Mouse (Mus musculus) kidney, embryonic 14.5 days (tissue): ENCODE results near the gene Flt3. TPM values are rescaled to one million over a fixed set of nuclear protein-coding genes. Genes with fewer than 3 reads are reported as not detected.

ENCODE experiments used
- ATAC-seq: fragments of 200-750 bp; cut with Nextera tagmentation; 2 replicates; pipeline ENCODE4 v1.8.0; 2017; ENCODE audit warnings: moderate number of reproducible peaks, mild to moderate bottlenecking, moderate TSS enrichment, moderate library complexity; ENCODE audit not compliant: low FRiP score, low TSS enrichment
- H3K27ac ChIP-seq: fragments of 300-500 bp; sonication (generic); 2 replicates; pipeline ENCODE4 v1.5.1; 2014; ENCODE audit warnings: low read depth, mild to moderate bottlenecking, low read length, moderate library complexity, mixed read lengths
- H3K27me3 ChIP-seq: fragments of 300-500 bp; sonication (generic); 2 replicates; pipeline ENCODE4 v1.6.1; 2014; ENCODE audit warnings: mild to moderate bottlenecking, low read length; ENCODE audit not compliant: control insufficient read depth, insufficient read depth
- H3K36me3 ChIP-seq: fragments of 300-500 bp; sonication (generic); 2 replicates; pipeline ENCODE4 v1.6.1; 2014; ENCODE audit warnings: low read length, mixed read lengths; ENCODE audit not compliant: control insufficient read depth, insufficient read depth
- H3K4me1 ChIP-seq: fragments of 300-500 bp; sonication (generic); 2 replicates; pipeline ENCODE4 v1.6.1; 2014; ENCODE audit warnings: low read length, mixed read lengths; ENCODE audit not compliant: control insufficient read depth, insufficient read depth
- H3K4me2 ChIP-seq: fragments of 300-500 bp; sonication (generic); replicated peaks from 2 replicates; pipeline ENCODE4 v1.6.1; 2014; ENCODE audit warnings: low read depth, mild to moderate bottlenecking, low read length
- H3K4me3 ChIP-seq: fragments of 300-500 bp; sonication (generic); 2 replicates; pipeline ENCODE4 v1.5.1; 2014; ENCODE audit warnings: mild to moderate bottlenecking, low read length
- H3K9ac ChIP-seq: fragments of 300-500 bp; sonication (generic); 2 replicates; pipeline ENCODE4 v1.6.1; 2014; ENCODE audit warnings: low read depth, mild to moderate bottlenecking, low read length, moderate library complexity
- H3K9me3 ChIP-seq: fragments of 300-500 bp; sonication (generic); 2 replicates; pipeline ENCODE4 v1.6.1; 2016; ENCODE audit warnings: low read length; ENCODE audit not compliant: control insufficient read depth
- whole genome bisulfite sequencing: fragments of 180-500 bp; shearing (Covaris S2); extraction: QIAGEN DNeasy Blood & Tissue Kit; methylation state at CpG from one replicate; pipeline ENCODE4 v1.1.7; 2014; 5-methylcytosine and 5-hydroxymethylcytosine counted together
- polyA plus RNA-seq: library from polyadenylated mRNA; unstranded; fragments of >200 nt; fragmentation: Nextera tagmentation; extraction: Ambion mirVana; gene quantifications from 2 replicates; pipeline ENCODE4 v1.2.1, GENCODE M21; 2014

The Flt3 gene
- polyA plus RNA-seq, 1 experiment from 2014 or later: not detected

DNA sequence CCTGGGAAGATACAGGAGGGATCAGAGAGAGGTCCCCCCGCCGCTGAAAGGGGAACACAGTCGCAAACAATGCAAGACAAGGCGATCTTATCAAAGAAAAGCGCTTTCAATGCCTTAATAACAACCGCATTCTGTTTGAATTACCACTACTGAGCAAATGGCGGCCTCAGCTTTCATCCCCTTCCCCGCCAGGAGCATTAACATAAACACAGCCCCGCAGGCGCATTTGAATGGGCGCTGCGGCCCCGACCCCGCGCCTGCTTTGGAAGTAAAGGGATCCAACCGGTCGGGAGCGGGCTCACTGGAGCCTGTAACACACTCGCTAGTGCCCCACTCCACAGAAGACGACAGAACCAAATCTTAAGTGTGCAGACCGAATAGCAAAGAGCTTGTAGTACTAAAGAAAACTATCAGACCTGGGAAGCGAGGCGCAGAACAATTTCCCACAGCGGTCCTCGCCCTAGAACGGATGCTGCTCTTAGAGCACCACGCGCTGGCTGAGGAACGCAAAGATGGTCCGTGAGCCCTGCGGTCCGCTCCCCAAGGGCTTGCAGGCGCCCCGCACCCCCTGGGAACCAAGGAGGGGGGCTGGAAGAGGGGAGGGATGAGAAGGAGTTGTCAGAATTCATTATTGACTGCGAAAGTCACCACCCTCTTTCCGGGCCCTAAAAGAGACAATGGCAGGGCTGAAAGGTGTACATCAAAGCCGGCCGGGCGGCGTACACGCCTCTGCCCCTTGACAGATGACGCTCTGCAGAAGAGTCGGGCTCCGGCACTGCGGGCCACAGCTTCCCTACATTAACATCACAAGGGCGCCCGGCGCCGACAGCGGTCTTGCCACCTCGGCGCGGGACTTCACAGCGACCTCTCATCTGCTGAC lies 95.8 kb downstream of the Flt3 start:
- H3K4me1 ChIP-seq: peaks cover 1% of the 10 kb centered on the region; the same call in 1 of the 2 replicates
- H3K27ac ChIP-seq: no peak overlapping the region
- WGBS: under 1% methylated on average over 54 of the region's 54 CpGs
- H3K4me2 ChIP-seq: no peak overlapping the region
- H3K27me3 ChIP-seq: peaks cover 100% of the 10 kb centered on the region
- H3K36me3 ChIP-seq: no peaks in the 10 kb centered on the region
- H3K9ac ChIP-seq: no peak overlapping the region
- ATAC-seq: no peak
- no peaks in the 10 kb centered on the region for H3K9me3 ChIP-seq
- peak overlapping the region; percentile 13; the same call in 1 of the 2 replicates for H3K4me3 ChIP-seq

DNA sequence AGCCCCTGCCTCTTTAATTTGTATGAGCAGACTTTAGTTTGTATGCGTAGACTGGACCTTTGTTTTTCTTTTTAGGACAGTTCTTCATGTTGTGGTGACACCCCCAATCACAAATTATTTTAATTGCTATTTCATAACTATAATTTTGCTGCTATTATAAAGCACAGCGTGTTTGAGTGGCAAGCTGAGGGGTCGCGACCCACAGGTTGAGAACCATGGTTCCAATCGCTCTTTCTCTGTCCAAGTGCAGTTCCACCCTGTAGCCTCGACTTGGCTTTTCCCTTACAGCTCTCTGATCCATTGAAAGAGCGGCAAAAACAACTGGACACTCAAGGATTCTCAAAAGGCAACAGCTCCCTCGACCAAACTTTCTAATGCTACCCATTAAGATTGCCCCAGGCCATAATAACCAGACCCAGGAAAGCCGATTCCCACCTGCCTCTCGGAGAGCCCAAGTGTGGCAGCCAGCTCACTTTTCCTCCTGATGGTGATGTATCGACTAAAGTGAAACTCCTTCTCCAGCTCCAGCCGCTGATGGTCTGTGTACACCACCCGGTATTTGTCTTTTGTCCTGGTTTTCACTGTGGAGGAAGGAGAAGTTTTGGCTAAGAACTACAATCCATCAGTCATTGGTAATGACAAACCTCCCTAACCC lies 97.4 kb downstream of the Flt3 start:
- no peak for ATAC-seq
- Histone ChIP-seq H3K27ac (no peak overlapping the region), H3K9ac (no peak overlapping the region), H3K9me3 (no peaks in the 10 kb centered on the region), H3K4me3 (no peak overlapping the region), H3K27me3 (peaks cover 100% of the 10 kb centered on the region), H3K36me3 (no peaks in the 10 kb centered on the region), H3K4me1 (peaks cover 3% of the 10 kb centered on the region; the same call in 1 of the 2 replicates), H3K4me2 (no peak overlapping the region)
- 7% methylated on average over 13 of the region's 13 CpGs for WGBS

DNA sequence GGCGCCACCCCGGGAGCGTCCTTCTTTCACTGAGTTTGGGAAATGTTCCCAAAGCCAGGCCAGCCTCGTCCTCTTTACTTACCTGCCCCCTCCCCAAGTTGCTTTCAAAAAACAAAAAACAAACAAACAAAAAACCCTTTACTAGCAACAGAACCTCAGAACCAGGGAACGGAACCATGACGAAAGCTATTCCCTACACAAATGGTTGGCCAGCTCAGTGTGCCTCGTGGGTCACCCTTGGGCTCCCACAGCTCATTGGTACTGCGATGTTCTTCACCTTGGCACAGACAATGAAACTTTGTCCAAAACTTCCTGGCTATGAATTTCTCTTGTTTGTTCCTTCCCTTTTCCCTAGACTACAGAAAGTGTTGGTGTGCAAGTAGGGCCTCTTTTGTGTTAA lies 98.1 kb downstream of the Flt3 start:
- Histone ChIP-seq H3K4me3 (no peak overlapping the region), H3K36me3 (no peaks in the 10 kb centered on the region), H3K9ac (no peak overlapping the region), H3K27ac (no peak overlapping the region), H3K4me1 (peaks cover 3% of the 10 kb centered on the region; the same call in 1 of the 2 replicates), H3K4me2 (no peak overlapping the region), H3K9me3 (no peaks in the 10 kb centered on the region), H3K27me3 (peaks cover 99% of the 10 kb centered on the region)
- no peak for ATAC-seq
- 19% methylated on average over 8 of the region's 8 CpGs for WGBS

DNA sequence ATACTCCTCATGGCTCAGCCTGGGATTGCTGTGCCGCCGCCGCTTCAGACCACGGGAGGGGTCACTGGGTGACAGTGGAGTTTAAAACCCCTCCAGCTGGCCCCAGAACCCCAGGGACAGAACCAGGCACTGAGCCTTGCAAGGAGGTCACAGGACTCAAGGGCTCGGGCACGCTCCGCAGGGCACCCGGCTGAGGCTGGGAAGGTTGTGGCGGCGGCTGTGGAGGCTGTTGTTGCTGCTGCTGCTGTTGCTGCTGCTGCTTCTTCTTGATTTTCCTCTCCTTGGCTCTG lies 98.6 kb downstream of the Flt3 start:
- Histone ChIP-seq H3K27ac (no peak overlapping the region), H3K9ac (no peak overlapping the region), H3K4me3 (no peak overlapping the region), H3K9me3 (no peaks in the 10 kb centered on the region), H3K36me3 (no peaks in the 10 kb centered on the region), H3K4me1 (peaks cover 3% of the 10 kb centered on the region; the same call in 1 of the 2 replicates), H3K27me3 (peaks cover 97% of the 10 kb centered on the region), H3K4me2 (no peak overlapping the region)
- 6% methylated on average over 10 of the region's 10 CpGs for whole genome bisulfite sequencing
- ATAC-seq: no peak

DNA sequence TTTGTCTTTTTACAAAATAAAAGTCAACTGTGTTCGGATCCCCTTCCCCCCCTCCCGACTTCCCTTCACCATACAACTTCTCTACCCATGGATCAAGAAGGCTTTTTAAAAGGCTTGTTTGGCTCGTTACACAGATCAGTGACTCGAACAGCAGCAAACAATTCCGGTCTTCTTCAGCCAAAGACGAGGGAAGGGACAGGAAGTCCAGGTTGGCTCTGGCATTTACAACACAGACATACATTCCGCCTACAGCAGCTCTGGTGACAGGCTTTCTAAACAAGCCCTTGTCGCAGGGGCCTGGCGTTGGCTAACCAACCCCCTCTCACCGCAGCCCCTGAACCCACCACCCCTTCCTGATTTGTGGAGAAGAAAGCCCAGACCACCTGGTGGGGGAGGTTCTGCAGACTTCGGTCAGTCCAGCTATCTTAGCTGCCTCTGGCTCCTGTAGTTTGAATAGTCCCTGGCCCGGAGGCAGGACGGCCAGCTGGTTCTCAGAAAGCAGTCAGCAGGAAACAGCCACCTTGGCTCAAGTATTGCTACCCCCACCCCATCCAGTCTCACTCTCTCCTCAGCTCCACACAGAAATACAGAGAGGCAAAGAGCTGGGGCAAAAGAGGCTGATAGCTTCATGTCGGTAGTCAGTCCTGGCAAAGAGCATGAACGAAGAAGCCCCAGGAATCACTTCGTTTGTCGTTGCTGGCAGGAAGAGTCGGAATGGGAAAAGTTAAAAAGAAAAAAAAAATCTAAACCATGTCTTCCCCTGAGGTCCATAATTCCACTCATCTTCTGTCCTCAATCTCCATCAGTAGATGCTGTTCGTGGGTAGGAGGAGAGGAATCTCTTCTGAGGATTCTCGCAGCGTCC lies 99.1 kb downstream of the Flt3 start:
- Histone ChIP-seq H3K4me3 (no peak overlapping the region), H3K9ac (no peak overlapping the region), H3K36me3 (no peaks in the 10 kb centered on the region), H3K27ac (no peak overlapping the region), H3K9me3 (no peaks in the 10 kb centered on the region), H3K27me3 (peaks cover 91% of the 10 kb centered on the region), H3K4me1 (peaks cover 3% of the 10 kb centered on the region; the same call in 1 of the 2 replicates), H3K4me2 (no peak overlapping the region)
- 4% methylated on average over 21 of the region's 21 CpGs for WGBS
- no peak for ATAC-seq

DNA sequence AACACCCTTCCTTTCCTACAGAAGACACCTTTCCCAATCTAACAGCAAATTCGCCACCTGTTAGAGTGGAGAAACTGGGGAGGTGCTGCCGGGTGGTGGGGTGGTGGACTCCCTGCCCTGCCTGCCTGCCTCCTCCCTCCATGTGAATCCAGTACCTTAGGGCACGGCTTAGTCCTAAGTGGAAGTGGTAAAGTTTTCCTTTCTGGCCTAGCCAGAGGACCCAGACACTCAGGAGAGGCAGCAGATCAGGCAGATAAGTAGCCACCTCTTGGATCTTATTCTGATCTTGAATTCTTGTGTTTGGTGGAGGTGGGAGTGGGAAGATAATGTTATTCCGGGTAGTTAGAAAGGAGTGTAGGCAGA lies 100.3 kb downstream of the Flt3 start:
- H3K27ac ChIP-seq: no peak overlapping the region

DNA sequence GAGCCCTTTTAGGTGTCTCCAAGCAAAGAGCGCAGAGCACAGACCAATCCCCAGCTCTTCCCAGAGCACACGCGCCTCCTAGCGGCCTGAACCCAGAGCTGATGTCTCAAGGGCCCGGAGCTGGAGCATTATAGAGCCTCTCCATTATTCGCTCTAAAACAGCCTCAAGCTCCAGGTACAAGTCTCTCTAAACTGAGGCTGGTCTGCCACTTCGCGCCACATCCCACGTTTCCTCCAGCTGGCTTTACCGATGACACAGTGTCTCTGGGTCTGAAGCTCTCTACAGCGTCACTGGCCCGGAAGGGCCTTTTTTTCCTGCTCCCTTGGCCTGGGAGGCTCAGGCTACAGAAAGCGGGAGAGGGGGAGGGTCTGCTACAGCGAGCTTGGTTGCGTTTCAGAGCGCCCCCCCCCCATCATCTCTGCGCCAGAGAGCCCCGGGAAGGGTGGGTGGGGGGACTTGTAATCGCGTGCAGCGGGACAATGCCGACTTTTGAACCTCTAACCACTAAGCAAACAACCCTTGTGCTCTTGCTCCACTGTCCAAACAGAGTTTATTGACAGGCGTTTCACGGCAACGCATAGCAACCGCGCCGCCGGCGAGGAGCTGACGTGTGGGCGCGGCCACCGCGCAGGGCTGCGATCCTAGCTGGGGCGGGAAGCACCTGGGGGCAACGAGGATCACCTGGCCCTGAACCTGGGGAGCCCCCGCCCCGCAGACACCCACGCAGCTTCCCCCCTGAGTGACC lies 100.9 kb downstream of the Flt3 start:
- ATAC-seq: peak; percentile 74
- Histone ChIP-seq H3K27ac (no peak overlapping the region), H3K9me3 (no peaks in the 10 kb centered on the region), H3K4me1 (peaks cover 3% of the 10 kb centered on the region; the same call in 1 of the 2 replicates), H3K4me3 (peak overlapping the region; percentile 22; the same call in 1 of the 2 replicates), H3K4me2 (peak overlapping the region; percentile 35), H3K36me3 (no peaks in the 10 kb centered on the region), H3K9ac (no peak overlapping the region), H3K27me3 (peaks cover 88% of the 10 kb centered on the region)
- WGBS: under 1% methylated on average over 40 of the region's 41 CpGs

More for the DNA sequence above, 100.3 kb downstream of the Flt3 start:
- 6% methylated on average over 4 of the region's 4 CpGs for WGBS
- Histone ChIP-seq H3K4me2 (peak overlapping the region; percentile 35), H3K4me1 (peaks cover 3% of the 10 kb centered on the region; the same call in 1 of the 2 replicates), H3K36me3 (no peaks in the 10 kb centered on the region), H3K27me3 (peaks cover 88% of the 10 kb centered on the region), H3K9me3 (no peaks in the 10 kb centered on the region), H3K9ac (no peak overlapping the region), H3K4me3 (peak overlapping the region; percentile 22; the same call in 1 of the 2 replicates)
- ATAC-seq: no peak

DNA sequence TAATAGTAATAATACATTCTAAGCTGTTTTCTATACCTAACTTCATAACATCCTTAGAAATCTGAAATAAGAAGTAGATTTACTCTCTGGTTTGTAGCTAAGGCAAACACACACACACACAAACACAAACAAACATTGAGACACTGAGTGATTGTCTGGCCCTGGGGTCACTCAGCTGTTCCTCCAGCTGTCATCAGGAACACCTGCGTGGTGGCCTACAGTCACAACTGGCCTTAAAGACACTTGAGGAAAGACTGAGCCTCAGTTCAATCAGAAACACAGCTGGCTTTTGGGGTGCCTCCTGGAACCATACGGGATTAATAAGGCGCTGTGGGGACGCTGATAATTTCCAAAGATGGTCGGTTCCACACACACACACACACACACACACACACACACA lies 103.0 kb downstream of the Flt3 start:
- H3K4me2 ChIP-seq: no peak overlapping the region
- peaks cover 80% of the 10 kb centered on the region for H3K27me3 ChIP-seq
- no peak for ATAC-seq
- WGBS: 81% methylated on average over 5 of the region's 5 CpGs
- H3K27ac ChIP-seq: no peak overlapping the region
- no peaks in the 10 kb centered on the region for H3K36me3 ChIP-seq
- no peak overlapping the region for H3K9ac ChIP-seq
- H3K4me1 ChIP-seq: peaks cover 12% of the 10 kb centered on the region
- H3K4me3 ChIP-seq: no peak overlapping the region
- H3K9me3 ChIP-seq: no peaks in the 10 kb centered on the region
